Mouse (Mus musculus): ENCODE data around the gene 1500009L16Rik. TPM values are rescaled to one million over a fixed set of nuclear protein-coding genes. Genes with fewer than 3 reads are reported as not detected.

1500009L16Rik gene
- polyA plus RNA-seq, 1 experiment from 2014 or later: 115 TPM

Other genes starting within 250 kb of the 1500009L16Rik start
- 11.9 and 14.6 TPM in 2 replicates for gene Aldh1l2, start 188.7 kb upstream of the 1500009L16Rik start, polyA plus RNA-seq (2015; fragmentation: Nextera tagmentation; extraction: Ambion mirVana)
- 26.0 and 31.8 TPM in 2 replicates for gene Washc4, start 179.1 kb upstream of the 1500009L16Rik start, polyA plus RNA-seq (2015; fragmentation: Nextera tagmentation; extraction: Ambion mirVana)
- 54.6 and 59.0 TPM in 2 replicates for gene Appl2, start 74.1 kb upstream of the 1500009L16Rik start, polyA plus RNA-seq (2015; fragmentation: Nextera tagmentation; extraction: Ambion mirVana)